Mouse (Mus musculus): Measurements from ENCODE around the gene Nt5dc2. TPM values are rescaled to one million over a fixed set of nuclear protein-coding genes. Genes with fewer than 3 reads are reported as not detected.

Nt5dc2 gene
- polyA plus RNA-seq, 1 experiment from 2014 or later = 341 TPM

DNA sequence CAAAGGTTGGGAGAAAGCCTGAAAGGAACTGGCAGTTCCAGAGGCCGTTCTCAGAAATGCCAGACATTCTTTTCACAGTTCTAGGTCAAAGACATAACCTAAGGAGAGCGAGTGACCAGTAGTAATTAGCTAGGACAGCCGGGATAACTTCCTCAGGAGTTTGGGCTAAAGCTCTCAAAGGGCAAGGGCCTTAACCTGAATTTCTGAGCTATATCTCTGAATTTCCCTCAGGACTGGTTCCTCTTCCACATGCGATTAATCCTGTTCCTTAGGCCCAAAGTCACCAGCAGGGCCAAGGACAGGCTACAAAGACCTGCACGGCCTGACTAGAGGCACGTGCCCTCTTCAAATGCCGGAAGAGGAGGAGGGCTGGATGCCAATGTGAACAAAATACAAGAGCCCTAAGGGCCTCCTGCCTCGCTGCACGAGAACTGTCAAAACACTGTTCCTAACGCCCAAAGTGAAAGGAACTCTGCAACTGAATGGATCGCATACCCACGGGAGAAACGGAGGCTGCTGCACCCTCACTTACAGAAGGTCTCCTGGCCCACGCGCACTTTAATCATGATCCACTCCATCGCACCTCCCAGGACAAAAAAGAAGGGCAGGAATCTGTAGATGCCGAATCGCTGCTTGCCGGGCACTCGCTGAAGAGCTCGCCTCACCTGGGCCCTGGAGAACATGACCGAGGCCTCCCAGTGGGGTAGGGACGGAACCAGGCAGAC is 2.6 kb upstream of the Nt5dc2 start:
- peaks cover 60% of the 10 kb centered on the region for H3K4me1 ChIP-seq
- H3K27me3 ChIP-seq = no peaks in the 10 kb centered on the region
- peak overlapping the region; percentile 83 for H3K9ac ChIP-seq
- peaks cover 6% of the 10 kb centered on the region for H3K36me3 ChIP-seq
- H3K27ac ChIP-seq = peak overlapping the region; percentile 84
- no peaks in the 10 kb centered on the region for H3K9me3 ChIP-seq
- H3K4me2 ChIP-seq (replicated peaks) = peak overlapping the region; percentile 92
- peak overlapping the region; percentile 73 for H3K4me3 ChIP-seq
- 1% methylated on average over 23 of the region's 23 CpGs for WGBS
- peak; percentile 1; the same call in 1 of the 2 replicates for ATAC-seq (ENCODE audit: low FRiP score, low read depth)

DNA sequence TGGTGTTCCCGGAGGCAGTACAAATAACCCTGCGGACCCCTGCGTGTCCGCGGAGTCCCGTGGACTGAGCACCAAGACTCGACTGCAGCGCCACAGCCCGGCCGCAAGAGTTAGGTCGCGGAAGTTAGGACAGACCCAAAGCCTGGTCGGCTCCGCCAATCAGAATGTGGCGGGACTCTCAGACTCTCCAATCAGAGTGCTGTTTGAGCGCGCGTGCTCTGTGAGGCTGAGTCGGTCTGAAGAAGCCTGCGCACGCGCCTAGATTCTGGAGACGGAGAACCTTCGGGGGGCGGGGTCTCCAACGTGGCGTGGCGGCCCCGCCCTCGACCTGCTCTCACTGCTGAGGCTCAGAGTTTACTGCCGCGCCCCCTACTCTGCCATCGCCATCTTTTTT is 2.0 kb upstream of the Nt5dc2 start, which contains the start of gene Smim4:
Smim4 (minus strand) TSS at position 131 of the 394 bp plus-strand sequence.
- peaks cover under 1% of the 10 kb centered on the region for H3K36me3 ChIP-seq
- 0% methylated on average over 33 of the region's 33 CpGs for WGBS
- H3K4me2 ChIP-seq (replicated peaks) = peak within 1 kb of the TSS; percentile 96
- no peaks in the 10 kb centered on the region for H3K9me3 ChIP-seq
- peak within 1 kb of the TSS; percentile 73 for H3K4me3 ChIP-seq
- H3K9ac ChIP-seq = peak within 1 kb of the TSS; percentile 83
- H3K4me1 ChIP-seq = peaks cover 66% of the 10 kb centered on the region
- no peaks in the 10 kb centered on the region for H3K27me3 ChIP-seq
- peak; percentile 95 for ATAC-seq (ENCODE audit: low FRiP score, low read depth)
- H3K27ac ChIP-seq = peak within 1 kb of the TSS; percentile 92

DNA sequence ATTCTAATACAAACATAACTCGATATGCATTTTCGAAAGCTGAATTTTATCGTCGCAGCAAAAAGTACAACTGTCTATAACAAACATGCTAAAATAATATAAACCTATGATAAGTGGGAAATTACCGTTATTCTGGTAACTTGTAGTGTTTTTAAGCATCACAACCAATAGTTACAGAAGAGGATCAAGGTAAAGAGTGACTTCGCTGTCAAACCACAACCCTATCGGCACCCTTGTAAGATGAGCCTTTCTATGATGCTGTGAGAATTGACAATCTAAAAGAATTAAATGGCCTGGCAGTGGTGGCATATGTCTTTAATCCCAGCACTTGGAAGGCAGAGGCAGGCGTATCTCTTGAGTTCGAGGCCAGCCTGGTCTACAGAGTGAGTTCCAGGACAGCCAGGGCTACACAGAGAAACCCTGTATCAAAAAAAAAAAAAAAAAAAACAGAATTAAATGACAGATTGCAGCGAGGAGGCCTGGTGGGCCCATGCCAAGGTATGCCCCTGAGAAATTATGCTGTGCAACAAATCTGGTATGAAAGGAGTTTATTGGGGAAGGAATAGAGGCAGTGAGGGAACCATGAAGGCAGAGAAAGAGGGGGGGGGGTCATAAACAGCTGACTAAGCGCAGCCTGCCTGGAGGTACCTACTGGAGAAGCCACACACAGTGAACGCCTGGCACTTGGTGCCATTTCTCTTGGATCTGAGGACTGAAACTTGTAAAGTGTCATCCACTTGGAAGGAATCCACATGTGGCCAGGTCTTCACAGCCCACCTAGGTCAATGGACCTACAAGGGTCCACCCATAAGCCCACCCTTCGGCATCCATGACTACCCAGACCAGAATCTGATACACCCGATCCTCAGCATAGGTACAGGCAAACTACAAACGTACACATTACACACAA is 1.3 kb upstream of the Nt5dc2 start:
- no peak for ATAC-seq (ENCODE audit: low FRiP score, low read depth)
- H3K36me3 ChIP-seq = peaks cover 6% of the 10 kb centered on the region
- WGBS = 69% methylated on average over 15 of the region's 15 CpGs
- peaks cover 72% of the 10 kb centered on the region for H3K4me1 ChIP-seq
- no peaks in the 10 kb centered on the region for H3K27me3 ChIP-seq
- H3K27ac ChIP-seq = peak overlapping the region; percentile 92
- H3K4me2 ChIP-seq (replicated peaks) = peak overlapping the region; percentile 96
- H3K9me3 ChIP-seq = no peaks in the 10 kb centered on the region
- H3K4me3 ChIP-seq = peak overlapping the region; percentile 73
- no peak overlapping the region for H3K9ac ChIP-seq

DNA sequence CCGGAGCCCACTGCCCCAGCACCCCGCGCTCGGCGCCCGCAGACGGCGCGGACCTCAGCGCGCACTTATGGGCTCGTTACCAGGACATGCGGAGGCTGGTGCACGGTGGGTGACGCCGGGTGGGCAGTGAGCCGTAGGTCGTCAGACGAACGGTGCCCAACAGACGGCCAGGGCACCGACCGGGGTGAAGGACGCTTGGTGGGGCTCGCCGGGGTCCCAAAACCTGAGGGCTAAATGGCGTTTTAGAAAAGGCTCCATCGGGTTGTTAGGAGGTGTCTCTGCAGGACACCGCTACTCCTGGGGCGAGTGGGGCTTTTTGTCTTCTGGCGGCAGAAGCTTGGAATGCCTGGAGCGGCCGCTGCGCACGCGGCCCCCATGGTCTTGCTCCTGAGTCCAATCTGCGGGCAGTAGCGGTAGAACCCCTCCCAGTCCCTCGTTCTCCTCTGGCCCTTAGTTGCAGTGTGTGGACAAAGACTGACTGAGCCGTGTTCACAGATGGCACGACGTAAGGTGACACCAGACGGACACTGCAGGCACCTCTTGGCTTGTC is 494 bp downstream of the Nt5dc2 start:
- Histone ChIP-seq H3K27ac (peak overlapping the region; percentile 92), H3K36me3 (peaks cover 24% of the 10 kb centered on the region), H3K4me3 (peak overlapping the region; percentile 91), H3K4me2 (replicated peaks) (peak overlapping the region; percentile 96), H3K27me3 (no peaks in the 10 kb centered on the region), H3K4me1 (peaks cover 58% of the 10 kb centered on the region), H3K9ac (peak overlapping the region; percentile 96), H3K9me3 (no peaks in the 10 kb centered on the region)
- WGBS = under 1% methylated on average over 43 of the region's 43 CpGs
- ATAC-seq (ENCODE audit: low FRiP score, low read depth) = 0 out of 2 replicates have a peak, but pooled peaks have one; percentile 2

DNA sequence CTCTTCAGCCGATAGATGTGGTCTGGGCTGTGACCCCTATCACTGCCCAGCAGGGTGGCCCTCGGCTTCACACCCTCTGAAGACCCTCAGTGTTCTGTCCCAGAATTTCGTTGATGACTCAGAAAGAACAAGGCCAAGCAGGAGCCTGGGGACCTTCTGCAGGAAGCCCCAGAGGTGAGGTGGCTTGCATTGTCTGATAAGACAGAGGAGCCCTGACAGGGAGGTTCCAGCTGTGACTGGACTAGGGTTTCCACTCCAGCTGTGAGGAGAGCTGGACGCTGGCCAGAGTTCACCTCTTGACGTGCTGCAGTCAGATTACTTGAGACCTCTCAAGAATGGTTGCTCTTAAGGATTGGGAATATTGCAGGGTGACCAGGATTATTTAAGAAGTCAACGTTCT is 1.2 kb downstream of the Nt5dc2 start:
- Histone ChIP-seq H3K27me3 (no peaks in the 10 kb centered on the region), H3K4me1 (peaks cover 51% of the 10 kb centered on the region), H3K36me3 (peaks cover 31% of the 10 kb centered on the region), H3K4me2 (replicated peaks) (peak overlapping the region; percentile 96), H3K9ac (peak overlapping the region; percentile 96), H3K9me3 (no peaks in the 10 kb centered on the region), H3K27ac (no peak overlapping the region), H3K4me3 (peak overlapping the region; percentile 91)
- ATAC-seq (ENCODE audit: low FRiP score, low read depth) = no peak
- 10% methylated on average over 6 of the region's 6 CpGs for WGBS

DNA sequence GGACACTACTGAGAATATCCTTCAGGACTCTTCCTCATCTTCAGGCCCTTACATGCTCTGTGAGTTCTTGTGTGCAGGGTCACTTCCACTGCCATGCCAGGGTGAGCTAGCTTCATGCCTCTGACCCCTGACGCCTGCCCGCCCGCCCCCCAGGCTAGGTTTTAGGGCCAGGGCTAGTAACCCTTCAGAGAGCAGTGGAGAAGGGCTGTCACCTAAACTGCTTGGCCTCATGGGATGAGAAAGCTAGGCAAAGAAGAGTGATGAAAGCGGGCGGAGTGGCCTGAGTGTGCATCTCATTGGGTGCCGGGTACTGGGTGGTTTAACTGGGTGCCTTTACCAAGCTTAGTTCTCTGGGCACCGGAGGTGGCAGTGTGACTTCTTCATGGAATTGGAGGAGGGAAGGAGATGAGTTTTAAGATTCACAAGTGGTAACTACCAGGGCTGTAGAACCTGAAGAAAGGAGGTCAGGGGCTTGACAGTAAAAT is 1.7 kb downstream of the Nt5dc2 start:
- peaks cover 36% of the 10 kb centered on the region for H3K36me3 ChIP-seq
- no peaks in the 10 kb centered on the region for H3K9me3 ChIP-seq
- H3K27me3 ChIP-seq = no peaks in the 10 kb centered on the region
- no peak overlapping the region for H3K27ac ChIP-seq
- H3K9ac ChIP-seq = peak overlapping the region; percentile 96
- peak overlapping the region; percentile 96 for H3K4me2 ChIP-seq (replicated peaks)
- peak overlapping the region; percentile 91 for H3K4me3 ChIP-seq
- 80% methylated on average over 7 of the region's 7 CpGs for WGBS
- H3K4me1 ChIP-seq = peaks cover 46% of the 10 kb centered on the region
- ATAC-seq (ENCODE audit: low FRiP score, low read depth) = no peak

DNA sequence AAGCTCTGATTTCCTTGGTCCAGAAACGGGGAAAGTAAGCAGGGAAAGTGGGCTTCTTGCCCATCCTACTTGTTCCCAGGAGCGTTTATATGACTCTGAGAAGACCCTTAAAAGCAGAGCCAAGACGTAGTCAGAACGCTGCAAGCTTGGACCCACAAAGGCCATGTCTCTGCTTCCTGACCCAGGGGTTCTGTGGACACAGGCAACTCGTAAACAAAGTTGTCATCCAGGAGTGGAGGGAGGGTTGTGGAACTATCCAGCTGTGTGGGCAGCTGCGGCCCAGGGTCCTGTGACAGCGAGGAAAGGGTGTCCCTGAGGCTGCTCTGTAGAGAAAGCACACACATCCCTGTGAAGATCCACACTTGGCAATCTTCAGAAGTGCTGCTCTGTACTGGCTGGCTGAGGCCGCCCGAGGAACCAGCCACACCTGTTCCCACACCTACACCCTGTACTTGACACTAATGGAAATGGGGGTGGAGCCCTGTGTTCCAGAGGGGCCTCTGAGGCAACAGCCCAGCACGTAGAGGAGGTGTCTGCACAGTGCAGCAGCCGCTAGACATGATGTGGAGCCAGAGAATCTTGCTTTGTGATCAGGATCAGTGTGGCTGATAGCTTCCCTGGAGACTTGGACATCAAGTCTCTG is 2.3 kb downstream of the Nt5dc2 start:
- peak overlapping the region; percentile 96 for H3K4me2 ChIP-seq (replicated peaks)
- no peak for ATAC-seq (ENCODE audit: low FRiP score, low read depth)
- no peak overlapping the region for H3K27ac ChIP-seq
- peaks cover 42% of the 10 kb centered on the region for H3K36me3 ChIP-seq
- H3K27me3 ChIP-seq = no peaks in the 10 kb centered on the region
- no peaks in the 10 kb centered on the region for H3K9me3 ChIP-seq
- H3K4me1 ChIP-seq = peaks cover 43% of the 10 kb centered on the region
- peak overlapping the region; percentile 96 for H3K9ac ChIP-seq
- WGBS = 61% methylated on average over 11 of the region's 11 CpGs
- peak overlapping the region; percentile 91 for H3K4me3 ChIP-seq

DNA sequence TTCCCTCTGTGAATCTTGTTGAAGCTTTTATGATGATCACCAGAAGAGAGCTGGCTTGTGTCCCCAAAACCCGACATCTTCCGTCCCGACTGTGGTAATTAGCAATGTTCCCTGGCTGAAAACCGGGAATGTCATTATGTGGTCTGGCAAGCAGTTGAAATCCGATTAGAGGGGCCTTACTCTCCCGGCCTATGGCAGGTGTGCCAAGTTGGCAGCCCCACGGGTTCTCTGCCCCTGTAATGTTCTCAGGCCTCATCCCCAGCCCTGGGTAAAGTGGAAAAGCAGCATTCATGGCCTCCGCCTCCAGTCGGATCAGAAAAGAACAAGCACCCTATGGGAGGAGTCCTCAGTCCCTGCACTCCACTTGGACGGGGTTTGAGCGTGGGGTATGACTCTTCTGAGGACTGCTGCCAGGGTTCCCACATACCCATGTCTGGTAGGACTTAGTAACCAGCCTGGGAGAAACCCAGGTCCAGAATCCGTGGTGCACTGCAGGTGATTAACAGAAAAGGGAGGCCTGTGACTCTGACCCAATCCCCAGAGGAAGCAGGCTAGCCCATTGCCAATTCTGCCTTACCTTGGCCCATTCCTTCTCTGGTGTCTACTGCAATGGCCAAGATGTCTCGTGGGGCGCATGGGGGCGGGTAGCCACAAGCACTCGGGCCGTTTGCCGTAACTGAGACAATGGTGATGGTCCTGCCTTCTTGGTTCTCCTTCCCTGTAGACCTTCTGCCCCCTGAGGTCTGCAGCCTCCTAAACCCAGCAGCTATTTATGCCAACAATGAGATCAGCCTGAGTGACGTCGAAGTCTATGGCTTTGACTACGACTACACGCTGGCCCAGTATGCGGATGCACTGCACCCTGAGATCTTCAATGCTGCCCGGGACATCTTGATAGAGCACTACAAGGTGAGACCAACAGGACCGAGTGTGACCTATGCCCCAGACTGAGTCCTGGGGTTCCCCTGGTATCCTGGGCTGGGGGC is 3.5 kb downstream of the Nt5dc2 start:
- Histone ChIP-seq H3K4me1 (peaks cover 42% of the 10 kb centered on the region), H3K4me3 (0 out of 2 replicates have a peak overlapping the region, but pooled peaks have one; percentile 91), H3K27me3 (no peaks in the 10 kb centered on the region), H3K27ac (no peak overlapping the region), H3K9ac (0 out of 2 replicates have a peak overlapping the region, but pooled peaks have one; percentile 96), H3K4me2 (replicated peaks) (peak overlapping the region; percentile 96; the same call in 1 of the 2 replicates), H3K9me3 (no peaks in the 10 kb centered on the region), H3K36me3 (peaks cover 54% of the 10 kb centered on the region)
- 86% methylated on average over 25 of the region's 25 CpGs for WGBS
- no peak for ATAC-seq (ENCODE audit: low FRiP score, low read depth)

DNA sequence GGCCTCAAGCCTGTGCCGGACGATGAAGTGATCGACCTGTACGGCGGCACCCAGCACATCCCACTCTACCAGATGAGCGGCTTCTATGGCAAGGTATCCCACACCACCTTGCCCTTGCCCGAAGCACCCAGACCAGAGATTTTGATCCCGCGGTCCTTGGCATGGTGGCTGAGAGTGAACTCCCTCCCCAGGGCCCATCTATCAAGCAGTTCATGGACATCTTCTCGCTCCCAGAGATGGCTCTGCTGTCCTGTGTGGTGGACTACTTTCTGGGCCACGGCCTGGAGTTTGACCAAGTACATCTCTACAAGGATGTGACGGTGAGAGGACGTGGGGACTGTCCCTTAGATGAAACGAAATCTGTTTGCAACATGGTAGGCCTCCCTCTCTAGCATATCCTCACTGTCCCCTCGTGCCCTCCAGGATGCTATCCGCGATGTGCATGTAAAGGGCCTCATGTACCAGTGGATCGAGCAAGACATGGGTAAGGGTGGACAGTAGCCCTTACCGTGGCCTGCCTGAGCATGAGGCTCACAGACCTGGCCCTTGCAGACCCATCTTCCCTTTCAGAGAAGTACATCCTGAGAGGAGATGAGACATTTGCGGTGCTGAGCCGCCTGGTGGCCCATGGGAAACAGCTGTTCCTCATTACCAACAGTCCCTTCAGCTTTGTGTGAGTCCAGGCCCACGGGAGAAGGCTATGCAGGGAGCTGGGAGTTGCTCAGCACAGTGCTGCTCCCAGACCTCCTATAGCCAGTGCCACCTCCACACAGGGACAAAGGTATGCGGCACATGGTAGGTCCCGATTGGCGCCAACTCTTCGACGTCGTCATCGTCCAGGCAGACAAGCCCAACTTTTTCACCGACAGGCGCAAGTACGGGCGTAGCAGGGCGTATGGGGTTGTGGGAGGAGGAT is 4.9 kb downstream of the Nt5dc2 start:
- no peak overlapping the region for H3K9ac ChIP-seq
- no peaks in the 10 kb centered on the region for H3K27me3 ChIP-seq
- peaks cover 68% of the 10 kb centered on the region for H3K36me3 ChIP-seq
- no peak overlapping the region; the same call in 1 of the 2 replicates for H3K27ac ChIP-seq
- ATAC-seq (ENCODE audit: low FRiP score, low read depth) = no peak
- H3K4me3 ChIP-seq = no peak overlapping the region
- H3K9me3 ChIP-seq = no peaks in the 10 kb centered on the region
- peaks cover 32% of the 10 kb centered on the region for H3K4me1 ChIP-seq
- WGBS = 91% methylated on average over 34 of the region's 34 CpGs
- no peak overlapping the region for H3K4me2 ChIP-seq (replicated peaks)
